Mouse (Mus musculus): Measurements from ENCODE around the gene Gm14403.
"Not testable (repeated sequence)": the region's sequence is repeated elsewhere in the genome, so short reads cannot be mapped to it uniquely, and the experiment has no call there.

Gm14403 gene

GRCm38 (mm10) chr2:177498067-177498466 is at the start of gene Gm14403:
Gene Gm14403 (plus strand): TSS chr2:177498215.
- peak; percentile 45 for DNase-seq (ENCODE audit: low spot score)

- peak; percentile 20 for DNase-seq (ENCODE audit: low spot score)
These were observed 33.3 kb upstream of the Gm14403 start, which contains the start of gene Zfp970 for GRCm38 (mm10) chr2:177464676-177465075. Gene Zfp970 (plus strand): TSS chr2:177464733.

GRCm38 (mm10) chr2:177468222-177468621 is 29.8 kb upstream of the Gm14403 start:
- not testable (repeated sequence) for DNase-seq (ENCODE audit: low spot score)

- not testable (repeated sequence) for DNase-seq (ENCODE audit: low spot score)
These were observed 25.8 kb upstream of the Gm14403 start for GRCm38 (mm10) chr2:177472261-177472660.

GRCm38 (mm10) chr2:177481971-177482370 is 16.0 kb upstream of the Gm14403 start:
- DNase-seq (ENCODE audit: low spot score), result not testable (repeated sequence)

GRCm38 (mm10) chr2:177483238-177483948 is 14.6 kb upstream of the Gm14403 start:
- not testable (repeated sequence) for DNase-seq (ENCODE audit: low spot score)

- DNase-seq (ENCODE audit: low spot score), result not testable (repeated sequence)
These were observed 1.2 kb downstream of the Gm14403 start for GRCm38 (mm10) chr2:177499182-177499581.

- not testable (repeated sequence) for DNase-seq (ENCODE audit: low spot score)
These were observed 7.2 kb downstream of the Gm14403 start for GRCm38 (mm10) chr2:177505211-177505719.

- DNase-seq (ENCODE audit: low spot score), result not testable (repeated sequence)
These were observed 13.4 kb downstream of the Gm14403 start for GRCm38 (mm10) chr2:177511381-177511780.

GRCm38 (mm10) chr2:177511972-177512371 is 14.0 kb downstream of the Gm14403 start:
- DNase-seq (ENCODE audit: low spot score), result not testable (repeated sequence)

GRCm38 (mm10) chr2:177513991-177514479 is 16.0 kb downstream of the Gm14403 start:
- DNase-seq (ENCODE audit: low spot score), result not testable (repeated sequence)

- not testable (repeated sequence) for DNase-seq (ENCODE audit: low spot score)
These were observed 19.7 kb downstream of the Gm14403 start for GRCm38 (mm10) chr2:177517746-177518145.

GRCm38 (mm10) chr2:177518354-177518753 is 20.3 kb downstream of the Gm14403 start:
- DNase-seq (ENCODE audit: low spot score), result not testable (repeated sequence)

GRCm38 (mm10) chr2:177518960-177519359 is 20.9 kb downstream of the Gm14403 start:
- DNase-seq (ENCODE audit: low spot score), result not testable (repeated sequence)

GRCm38 (mm10) chr2:177520035-177520434 is 22.0 kb downstream of the Gm14403 start:
- DNase-seq (ENCODE audit: low spot score), result no peak

GRCm38 (mm10) chr2:177523061-177523460 is 25.0 kb downstream of the Gm14403 start:
- no peak for DNase-seq (ENCODE audit: low spot score)

GRCm38 (mm10) chr2:177523674-177524073 is 25.7 kb downstream of the Gm14403 start:
- DNase-seq (ENCODE audit: low spot score), result not testable (repeated sequence)

GRCm38 (mm10) chr2:177524171-177524570 is 26.2 kb downstream of the Gm14403 start:
- DNase-seq (ENCODE audit: low spot score), result not testable (repeated sequence)

- no peak for DNase-seq (ENCODE audit: low spot score)
These were observed 37.9 kb downstream of the Gm14403 start for GRCm38 (mm10) chr2:177535876-177536275.

- DNase-seq (ENCODE audit: low spot score), result not testable (repeated sequence)
These were observed 39.1 kb downstream of the Gm14403 start for GRCm38 (mm10) chr2:177537141-177537540.

GRCm38 (mm10) chr2:177537717-177538116 is 39.7 kb downstream of the Gm14403 start:
- not testable (repeated sequence) for DNase-seq (ENCODE audit: low spot score)

GRCm38 (mm10) chr2:177555261-177555660 is 57.2 kb downstream of the Gm14403 start:
- not testable (repeated sequence) for DNase-seq (ENCODE audit: low spot score)
